Mouse (Mus musculus) liver, adult 2 months (tissue): Measurements from ENCODE around the gene Srl.

Experiments
- CTCF ChIP-seq: fragments of 200-500 bp; IDR thresholded peaks from 2 replicates; pipeline ENCODE4 v1.5.1; 2011; ENCODE audit warnings: low read depth, low read length, control low read depth
- POLR2A ChIP-seq: fragments of 200-500 bp; IDR thresholded peaks from 2 replicates; pipeline ENCODE4 v1.6.1; 2011; ENCODE audit warnings: low read length, control low read depth; ENCODE audit not compliant: insufficient read depth; ENCODE audit errors: extremely low read depth

DNA sequence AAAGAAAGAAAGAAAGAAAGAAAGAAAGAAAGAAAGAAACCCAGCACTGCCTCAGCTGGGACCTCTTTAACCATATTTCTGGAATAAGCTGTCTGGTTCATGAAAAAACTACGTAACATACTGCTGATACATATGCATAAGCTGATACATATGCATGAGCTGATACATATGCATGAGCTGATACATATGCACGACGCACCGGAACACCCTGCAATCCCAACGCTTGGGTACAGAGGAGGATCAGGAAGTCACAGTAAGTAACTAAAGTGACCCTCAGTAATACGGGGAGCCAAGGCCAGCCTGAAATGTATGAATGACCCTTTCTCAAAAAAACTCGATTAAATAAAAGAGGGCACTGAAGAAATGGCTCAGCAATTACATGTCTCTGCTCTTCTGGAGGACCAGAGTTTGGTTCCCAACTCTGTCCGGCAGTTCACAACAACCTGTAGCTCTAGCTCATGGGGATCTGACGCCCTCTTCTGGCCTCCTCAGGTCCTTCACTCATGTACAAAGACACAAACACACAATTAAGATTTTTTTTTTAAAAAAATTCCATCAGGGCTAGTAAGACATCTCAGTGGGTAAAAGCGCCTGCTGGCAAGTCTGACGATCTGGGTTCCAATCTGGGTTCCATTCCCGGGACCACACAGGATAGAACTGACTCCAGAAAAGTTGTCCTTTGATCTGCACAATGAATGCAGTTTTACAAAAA, 1.4 kb downstream of the Srl start:
- TF ChIP-seq CTCF (no peak), POLR2A (no peak)
